Mouse (Mus musculus) left cerebral cortex, postnatal 25 days (tissue): ENCODE measurements around the gene Irf2bp2. TPM values are rescaled to one million over a fixed set of nuclear protein-coding genes. Genes with fewer than 3 reads are reported as not detected.

ENCODE experiments used
- DNase-seq, 2 experiments: peaks; one replicate each; pipeline ENCODE4 v3.0.0; 2022; ENCODE audit warnings: low spot score in 2 of 2, mixed read lengths in 1 of 2
- intact Hi-C: fragments of 180-260 bp; cut with DNase I; formaldehyde crosslinking; loops from one replicate; pipeline ENCODE4 v1.15.1; 2025
- total RNA-seq, 2 experiments: library from RNA; stranded (reverse); gene quantifications; 2 replicates each; pipeline ENCODE4 v1.2.3; 2021

Gene Irf2bp2
- total RNA-seq, 2 experiments from 2014 or later, result 55.5 to 62.7 TPM

DNA sequence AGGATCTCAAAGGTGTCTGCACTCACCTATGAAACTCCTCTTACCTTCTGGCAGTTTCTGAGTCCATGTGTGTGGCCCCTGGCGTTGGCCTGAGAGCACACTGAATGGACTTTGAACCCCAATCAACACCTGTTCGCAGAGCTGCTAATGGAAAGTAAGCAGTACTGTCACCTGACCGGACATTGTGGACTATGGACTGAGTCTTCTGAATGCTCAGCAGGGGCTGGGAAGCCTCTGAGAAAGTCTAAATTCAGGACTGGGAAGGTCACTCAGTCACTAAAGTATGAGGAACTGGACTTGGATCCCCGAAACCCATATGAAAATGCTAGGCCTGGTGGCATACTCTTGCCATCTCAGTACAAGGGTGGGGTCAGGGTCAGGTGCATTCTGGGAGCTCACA is 19.9 kb downstream of the Irf2bp2 start:
- intact Hi-C loops, result no loop called here
- no peak for DNase-seq

DNA sequence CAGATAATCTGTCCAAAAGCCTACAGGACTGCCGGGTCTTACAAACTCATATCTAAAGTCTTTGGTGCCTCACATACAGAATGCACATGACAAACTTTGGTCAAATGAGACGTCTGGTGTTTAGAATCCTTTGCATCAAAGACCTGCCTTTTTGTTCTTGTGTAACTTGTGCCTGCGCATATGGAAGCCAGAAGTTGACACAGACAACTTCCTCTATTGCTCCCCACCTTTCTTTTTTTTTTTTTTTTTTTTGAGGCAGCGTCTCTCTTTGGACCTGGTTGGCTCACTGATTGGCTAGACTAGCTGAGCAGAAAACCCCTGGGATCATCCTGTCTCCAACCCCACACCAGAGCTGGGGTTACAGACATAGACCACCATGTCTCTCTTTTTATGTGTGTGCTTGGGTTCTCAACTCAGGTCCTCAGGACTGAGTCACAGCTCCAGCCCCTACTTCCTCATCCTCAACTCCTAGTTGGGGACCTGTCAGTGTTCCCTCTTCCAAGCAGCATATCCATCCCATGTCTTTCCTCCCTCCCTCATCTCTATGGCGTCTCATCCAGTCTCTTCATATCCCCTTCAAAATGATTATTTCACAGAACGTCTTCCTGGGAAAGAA is 20.6 kb downstream of the Irf2bp2 start:
- DNase-seq, result no peak
- intact Hi-C loops, result no loop called here

DNA sequence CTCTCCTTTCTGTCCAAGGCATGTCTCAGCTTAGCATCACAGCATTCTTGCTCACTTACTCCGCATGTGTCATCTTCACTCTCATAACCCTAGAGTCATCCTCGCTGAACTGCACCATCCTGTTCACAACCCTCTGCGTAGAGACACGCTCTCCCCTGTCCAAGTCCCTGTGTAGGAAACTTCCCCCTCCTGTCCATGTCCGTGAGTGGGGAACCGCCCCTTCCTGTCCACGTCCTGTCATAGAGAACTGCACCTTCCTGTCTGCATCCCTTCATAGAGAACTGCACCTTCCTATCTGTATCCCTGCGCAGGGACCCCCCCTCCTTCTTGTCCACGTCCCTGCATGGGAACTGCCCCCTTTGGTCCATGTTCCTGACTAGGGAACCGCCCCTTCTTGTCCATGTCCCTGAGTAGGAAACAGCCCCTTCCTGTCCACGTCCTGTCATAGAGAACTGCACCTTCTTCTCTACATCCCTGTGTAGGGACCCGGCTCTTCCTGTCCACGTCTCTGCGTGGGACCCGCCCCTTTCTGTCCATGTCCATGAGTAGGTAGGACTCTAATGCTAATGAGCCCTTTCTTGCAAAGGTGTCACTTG is 22.6 kb downstream of the Irf2bp2 start:
- no peak for DNase-seq
- intact Hi-C loops, result no loop called here

DNA sequence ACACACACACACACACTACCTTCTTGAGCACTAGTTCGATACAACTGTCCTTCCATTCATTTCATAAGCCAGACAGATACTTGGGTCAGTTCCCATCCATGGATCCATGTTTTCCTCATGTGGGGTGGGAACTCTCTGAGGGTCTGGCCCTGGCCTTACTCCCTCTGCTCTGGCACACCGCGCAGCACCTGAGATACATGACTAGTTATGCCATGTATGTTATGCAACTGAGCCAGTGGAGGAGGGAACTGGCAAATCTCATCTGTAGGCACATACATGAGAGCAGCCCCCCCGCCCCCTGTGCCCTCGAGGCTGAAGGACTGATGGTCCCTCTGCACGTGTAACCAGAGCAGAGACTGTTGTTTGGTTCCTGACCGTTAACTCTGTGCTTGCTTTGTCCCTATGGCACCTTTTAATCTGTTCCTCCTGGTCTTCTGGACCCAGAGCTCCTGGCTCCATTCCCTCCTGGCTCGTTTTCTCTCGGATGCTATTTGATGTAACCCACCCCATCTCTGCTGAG is 23.2 kb downstream of the Irf2bp2 start:
- intact Hi-C loops, result no loop called here

DNA sequence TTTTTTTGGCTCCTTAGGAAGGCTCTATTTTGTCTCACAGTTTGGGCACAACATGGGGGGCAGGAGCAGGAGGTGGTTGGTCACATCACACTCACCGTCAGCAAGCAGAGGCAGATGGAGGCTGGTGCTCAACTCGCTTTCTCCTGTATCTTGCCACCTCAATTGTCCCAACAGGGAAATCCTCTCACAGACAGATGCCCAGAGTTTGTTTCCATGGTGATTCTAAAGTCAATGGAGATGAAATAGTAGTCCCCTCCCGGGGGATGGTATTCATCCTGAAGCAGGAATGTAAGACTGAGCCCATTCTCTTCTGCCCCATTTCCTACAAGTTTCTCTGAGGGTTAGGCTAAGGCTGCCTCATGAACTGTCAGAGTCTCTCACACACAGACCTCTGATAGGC is 23.7 kb downstream of the Irf2bp2 start:
- DNase-seq, result no peak
- intact Hi-C loops, result no loop called here

More for the DNA sequence above, 23.2 kb downstream of the Irf2bp2 start:
- DNase-seq, result no peak

DNA sequence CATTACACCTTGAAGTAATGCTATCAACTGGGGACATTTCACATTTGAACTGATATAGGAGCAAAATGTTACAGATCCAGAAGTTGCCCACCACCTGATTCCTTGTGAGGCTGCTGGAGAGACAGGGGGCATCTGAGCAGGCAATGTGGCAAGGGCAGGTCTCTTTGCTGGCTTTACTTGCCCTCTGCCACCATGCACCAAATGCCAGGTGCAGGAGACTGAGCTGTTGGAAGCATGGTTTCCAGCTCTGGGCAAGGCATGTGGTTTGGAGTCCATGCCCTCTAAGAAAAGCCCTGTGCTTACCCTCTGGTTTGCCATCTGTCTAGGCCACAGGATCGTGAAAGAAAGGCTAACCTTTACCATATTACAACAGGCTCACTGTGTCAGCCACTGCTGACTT is 24.1 kb downstream of the Irf2bp2 start:
- no peak for DNase-seq
- intact Hi-C loops, result no loop called here

DNA sequence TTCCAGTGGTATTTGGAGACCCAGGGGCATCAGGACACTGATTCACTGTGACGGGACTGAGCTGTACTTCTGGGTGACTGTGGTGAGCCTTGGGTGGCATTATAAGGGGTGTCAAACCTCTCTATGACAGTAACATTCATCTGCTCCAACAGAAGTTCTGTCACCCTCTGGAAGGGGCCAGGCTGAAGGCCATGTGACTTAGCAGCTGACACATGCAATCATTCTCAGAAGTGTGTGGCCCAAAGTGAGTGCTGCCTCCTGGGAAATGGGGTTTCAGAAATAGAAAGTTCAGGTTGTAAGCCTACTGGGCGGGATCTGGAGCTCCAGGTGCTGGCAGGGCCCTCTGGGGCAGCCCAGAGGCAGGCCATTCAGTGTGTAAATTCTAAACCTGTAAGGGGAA is 26.1 kb downstream of the Irf2bp2 start:
- intact Hi-C loops, result no loop called here
- no peak for DNase-seq

DNA sequence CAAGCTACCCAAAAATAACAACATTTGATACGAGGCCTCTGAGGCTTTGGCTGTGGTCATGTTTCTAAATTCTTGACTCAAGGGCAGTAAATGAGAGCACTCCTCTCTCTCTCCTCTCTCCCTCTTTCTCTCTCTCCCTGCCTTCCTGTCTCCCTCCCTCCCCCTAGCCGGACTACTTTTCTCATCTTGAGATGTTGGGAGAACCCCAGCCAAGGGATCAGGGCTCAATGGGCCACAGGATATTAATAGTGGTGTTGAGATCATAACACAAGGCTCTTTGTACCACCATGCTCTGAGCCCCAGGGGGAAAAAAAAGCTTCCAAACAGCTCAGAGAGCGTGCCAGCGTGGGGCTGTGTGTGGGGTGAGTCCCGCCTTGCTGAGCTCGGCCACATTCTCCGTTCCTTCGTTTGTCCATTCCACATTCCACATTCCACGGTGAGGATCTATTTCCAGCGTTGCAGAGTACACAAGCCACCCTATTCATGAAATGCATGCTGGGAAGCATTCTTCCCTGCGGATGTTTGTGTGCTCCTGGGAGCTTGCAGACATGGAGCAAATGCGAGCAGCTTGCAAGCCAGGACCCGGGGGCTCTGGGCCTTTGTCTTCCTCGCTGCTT is 27.2 kb downstream of the Irf2bp2 start:
- intact Hi-C loops, result no loop called here
- DNase-seq, result peak; percentile 56 to 69

DNA sequence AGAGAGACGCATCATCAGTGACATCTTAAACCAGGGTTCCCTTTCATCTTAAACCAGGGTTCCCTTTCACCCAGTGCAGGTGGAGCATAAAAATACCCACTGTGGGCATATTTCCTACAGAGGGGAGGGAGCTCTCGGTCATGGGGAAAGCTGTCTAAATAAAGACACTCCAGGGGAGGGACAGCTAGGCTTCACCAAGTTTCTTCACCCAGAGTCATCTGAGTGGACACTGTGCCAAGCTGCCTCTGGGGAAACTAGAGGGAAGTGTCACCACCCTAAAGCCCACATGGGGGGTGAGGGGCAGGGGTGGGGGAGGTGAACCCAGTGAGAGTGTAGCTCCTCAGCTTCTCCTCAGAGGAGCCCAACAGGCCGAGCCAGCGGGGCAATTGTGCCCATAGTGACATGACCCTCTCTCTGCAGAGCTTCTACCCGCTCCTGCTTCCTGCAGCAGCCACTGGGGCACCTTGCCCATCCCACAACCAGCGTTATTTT is 27.8 kb downstream of the Irf2bp2 start:
- intact Hi-C loops, result no loop called here
- no peak for DNase-seq

DNA sequence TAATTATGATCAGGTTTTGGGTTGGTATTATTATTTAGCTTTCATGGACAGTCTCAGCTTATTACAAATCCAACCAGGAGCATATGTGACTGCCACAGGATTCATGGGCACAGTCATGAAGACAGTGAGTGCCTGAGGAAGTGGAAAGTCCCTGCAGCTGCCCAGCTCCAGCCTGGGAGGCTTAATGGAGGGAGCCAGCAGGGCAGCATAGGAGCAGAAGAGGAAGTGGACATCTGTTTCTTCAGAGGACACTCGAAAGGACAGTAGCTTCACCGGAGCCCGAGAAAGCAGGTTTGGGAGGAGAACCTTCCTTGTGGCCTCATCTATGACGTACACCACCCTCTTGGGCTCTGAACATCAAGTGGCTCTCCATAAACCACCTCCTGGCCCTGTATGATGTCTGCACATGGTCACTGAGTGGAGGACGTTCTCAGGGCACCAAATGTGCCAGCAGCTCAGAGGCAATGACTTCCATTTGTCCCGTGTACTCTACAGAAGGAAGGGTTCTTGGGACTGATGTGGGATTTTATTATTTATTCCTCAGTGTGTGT is 28.5 kb downstream of the Irf2bp2 start:
- intact Hi-C loops, result no loop called here

DNA sequence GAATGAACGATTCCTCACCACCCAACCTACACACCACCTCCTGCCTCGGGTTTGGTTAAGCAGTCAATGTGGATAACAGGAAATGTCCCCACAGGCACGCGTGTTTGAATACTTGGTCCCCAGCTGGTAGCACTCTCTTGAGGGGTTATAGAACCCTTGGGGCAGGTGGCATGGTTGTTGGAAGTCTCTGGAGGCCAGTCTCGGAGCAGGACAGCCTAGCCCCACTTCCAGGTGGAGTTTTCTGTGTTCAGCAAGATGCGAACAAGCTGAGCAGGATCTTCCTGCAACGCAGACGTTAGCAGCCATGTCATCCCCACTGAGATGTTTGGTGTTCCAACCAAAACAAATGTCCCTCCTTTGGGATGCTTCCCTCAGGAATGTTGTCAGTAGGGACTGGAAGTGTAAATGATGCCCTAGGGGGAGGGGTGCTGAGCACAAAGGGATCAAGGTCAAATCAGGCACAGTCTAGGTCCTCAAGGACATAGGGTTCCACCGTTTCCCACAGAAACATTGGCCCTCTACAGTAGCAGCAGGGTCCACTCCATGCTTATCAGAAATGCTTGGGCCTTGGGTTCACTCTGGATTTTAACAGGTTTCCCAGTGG is 29.1 kb downstream of the Irf2bp2 start:
- no peak for DNase-seq
- intact Hi-C loops, result no loop called here

More for the DNA sequence above, 28.5 kb downstream of the Irf2bp2 start:
- no peak for DNase-seq

DNA sequence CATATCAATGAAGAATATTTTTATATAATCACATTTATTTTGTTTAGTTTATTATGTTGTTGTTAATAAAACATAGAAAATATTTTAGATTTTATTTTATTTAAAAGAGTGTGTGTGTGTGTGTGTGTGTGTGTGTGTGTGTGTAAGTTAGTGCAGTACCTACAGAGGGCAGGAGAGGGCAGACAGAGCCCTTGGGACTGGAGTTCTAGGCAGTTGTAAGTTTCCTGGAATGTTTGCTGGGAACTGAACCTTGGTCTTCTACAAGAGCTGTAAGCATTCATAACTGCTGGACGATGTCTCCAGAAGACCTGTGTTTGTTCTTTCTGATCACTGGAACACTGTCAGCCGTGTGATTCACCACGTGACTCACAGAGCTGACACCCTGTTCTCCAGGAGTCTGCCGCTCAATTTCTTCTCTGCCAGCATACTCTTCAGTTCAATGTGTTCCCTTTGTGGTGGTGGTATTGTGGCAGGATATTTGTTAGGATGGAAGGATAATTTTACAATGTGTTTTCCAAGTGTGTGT is 32.4 kb downstream of the Irf2bp2 start:
- no peak for DNase-seq
- intact Hi-C loops, result no loop called here

DNA sequence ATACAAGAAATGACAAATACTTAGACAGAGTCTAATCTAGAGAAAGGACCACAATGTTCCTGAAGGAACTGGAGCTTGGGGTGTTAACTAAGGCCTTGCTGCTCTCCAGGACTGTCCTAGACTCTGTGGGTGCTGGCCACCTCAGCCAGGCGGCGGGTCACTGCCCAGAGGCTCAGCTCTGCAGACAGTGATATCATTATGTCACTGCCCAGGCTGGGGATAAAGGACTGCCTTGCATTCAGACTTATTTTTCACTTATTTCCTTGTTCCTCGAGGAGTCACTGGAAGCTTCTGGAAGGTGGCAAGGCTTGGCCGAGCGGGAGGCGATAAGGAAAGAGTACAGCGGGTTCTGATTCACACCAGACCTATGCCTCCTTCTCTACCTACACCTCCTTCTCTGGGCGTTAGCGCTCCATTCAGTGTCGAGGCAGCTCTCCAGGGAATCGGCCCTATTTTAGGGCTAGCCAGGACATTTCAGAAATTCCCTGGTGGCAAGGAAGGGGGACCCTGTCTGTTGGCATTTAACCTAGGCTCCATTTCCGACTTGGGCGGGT is 35.3 kb downstream of the Irf2bp2 start:
- intact Hi-C loops, result no loop called here
- no peak for DNase-seq

DNA sequence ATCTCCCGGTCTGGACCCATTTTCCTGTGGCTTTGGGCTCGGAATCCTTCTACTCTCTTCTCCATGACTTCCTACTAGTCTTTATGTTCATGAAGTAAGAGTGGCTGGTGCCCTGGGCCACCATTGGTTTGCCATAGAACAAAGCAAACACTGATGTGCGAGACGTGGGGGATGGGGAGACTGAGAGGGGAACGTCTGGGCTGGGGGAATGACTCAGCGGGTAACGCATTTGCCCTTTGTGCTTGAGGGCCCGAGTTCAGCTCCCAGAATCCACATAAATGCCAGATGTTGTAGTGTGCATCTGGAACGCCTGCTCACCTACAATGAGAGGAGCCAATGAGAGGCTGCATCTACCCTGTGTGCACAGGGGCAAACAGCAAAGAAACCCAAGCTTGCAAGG is 36.4 kb downstream of the Irf2bp2 start:
- intact Hi-C loops, result no loop called here
- DNase-seq, result no peak

DNA sequence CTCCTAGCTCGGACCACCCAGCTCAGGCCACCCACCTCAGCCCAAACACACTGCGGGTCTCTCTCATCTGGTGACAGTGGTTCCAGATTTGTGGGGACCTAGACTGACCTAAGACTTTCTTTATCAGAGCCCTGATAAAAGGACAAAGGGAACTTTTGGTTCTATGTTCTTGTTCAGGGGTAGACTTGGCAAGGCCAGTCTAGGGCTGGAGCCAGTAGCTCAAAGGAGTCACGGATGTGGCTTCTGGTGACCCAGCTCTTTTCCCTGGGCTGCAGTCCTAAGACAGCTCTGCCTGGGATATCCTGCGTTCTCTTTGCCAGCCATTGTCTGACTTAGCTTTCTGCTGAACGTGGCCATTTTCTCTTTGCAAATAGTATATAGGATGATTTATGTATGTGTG is 37.1 kb downstream of the Irf2bp2 start:
- intact Hi-C loops, result no loop called here
- DNase-seq, result no peak

DNA sequence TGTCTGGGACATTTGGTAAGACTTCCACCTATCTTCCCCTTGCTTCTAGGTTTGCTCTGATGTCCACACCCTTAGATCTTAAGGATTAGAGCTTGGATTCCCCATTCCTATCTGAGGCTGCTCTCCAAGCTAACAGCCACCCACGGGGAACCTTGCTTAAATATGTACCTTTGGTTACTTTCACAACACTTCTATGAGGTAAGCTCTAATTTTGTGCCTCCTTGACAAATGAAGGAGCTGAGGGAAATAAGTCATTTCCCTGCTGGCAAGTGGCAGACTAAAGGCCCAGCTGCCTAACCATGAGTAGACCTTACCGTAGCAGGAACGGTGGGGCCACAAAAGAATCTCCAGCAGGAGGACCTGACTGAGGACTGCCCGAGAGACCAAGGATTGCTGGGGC is 39.0 kb downstream of the Irf2bp2 start:
- intact Hi-C loops, result no loop called here

DNA sequence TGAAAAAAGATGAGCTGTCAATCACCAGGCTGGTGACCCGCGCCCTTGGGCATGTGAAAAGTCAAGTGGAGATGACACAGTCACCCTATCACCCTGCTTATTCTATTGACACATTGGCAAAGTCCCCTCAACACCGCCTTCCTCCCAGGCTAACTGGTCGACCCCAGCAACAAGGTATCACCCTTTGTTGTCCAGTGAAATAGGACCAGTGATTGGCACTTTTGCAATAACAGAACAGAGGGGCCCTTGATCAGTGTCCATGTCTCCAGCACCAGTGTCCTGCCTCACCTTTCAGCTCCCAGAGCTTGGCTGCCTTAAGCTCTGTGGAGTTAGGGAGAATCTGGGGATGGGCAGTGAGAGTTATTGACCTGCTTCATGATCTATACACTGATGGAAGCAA is 41.9 kb downstream of the Irf2bp2 start:
- DNase-seq, result no peak
- intact Hi-C loops, result no loop called here

More for the DNA sequence above, 39.0 kb downstream of the Irf2bp2 start:
- DNase-seq, result no peak

DNA sequence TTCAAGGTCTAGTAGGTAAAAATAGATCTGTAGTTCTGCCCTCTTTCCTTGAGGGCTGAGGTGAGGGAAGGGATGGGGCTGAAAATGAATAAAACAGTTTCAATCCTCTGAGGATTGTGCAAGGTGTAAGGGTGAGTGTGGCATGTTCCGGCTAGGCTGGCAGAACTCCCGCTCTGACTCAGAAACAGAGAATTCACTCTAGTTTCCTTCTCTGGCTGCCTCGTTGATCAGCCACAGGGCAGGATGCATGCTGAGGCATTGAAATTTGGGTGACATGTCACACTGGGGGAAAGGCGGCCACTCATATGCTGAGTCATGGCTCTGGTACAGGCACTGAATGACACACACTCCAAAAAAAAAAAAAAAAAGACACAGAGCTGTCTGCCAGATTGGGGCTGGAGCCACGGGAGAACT is 42.8 kb downstream of the Irf2bp2 start:
- DNase-seq, result peak in 1 of 2 experiments; percentile 62
- intact Hi-C loops, result no loop called here

DNA sequence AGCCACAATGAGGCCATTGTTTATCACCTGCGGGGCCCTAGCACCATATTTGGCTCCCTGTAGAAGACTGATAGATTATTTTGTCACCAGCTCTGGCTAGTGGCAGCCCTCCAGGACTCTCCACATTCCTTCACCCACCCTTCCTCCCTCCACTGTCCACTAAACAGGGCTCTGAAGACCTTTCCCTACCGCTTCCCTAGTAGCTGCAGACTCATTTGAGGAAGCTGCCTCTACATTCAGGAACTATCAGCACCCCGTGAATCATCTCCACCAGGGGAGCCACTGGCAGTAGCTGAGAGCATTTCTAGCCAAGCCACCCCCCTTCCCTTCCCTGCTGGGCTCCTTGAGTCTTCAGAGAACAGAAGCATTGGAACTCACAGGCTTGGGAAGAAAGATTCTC is 45.9 kb downstream of the Irf2bp2 start:
- DNase-seq, result peak in 1 of 2 experiments; percentile 79

DNA sequence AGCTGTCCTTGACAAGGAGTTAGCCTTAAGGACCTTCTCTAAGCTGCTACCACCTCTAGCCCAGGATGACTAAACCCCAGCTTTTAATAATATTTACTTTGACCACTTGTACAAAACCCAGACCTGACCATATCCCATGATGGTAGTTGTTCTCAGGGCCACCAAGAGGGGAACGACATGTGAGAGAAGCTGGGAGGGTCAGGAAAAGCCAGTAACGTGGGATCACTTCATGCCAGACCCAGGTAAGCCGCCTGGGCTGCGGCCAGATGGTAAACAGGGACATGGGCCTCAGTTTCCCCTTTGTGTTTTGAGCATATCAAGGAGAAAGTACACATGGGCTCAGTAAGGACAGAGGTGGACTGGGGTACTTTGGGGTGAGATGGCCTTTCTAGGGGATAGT is 46.4 kb downstream of the Irf2bp2 start:
- no peak for DNase-seq
- intact Hi-C loops, result no loop called here

More for the DNA sequence above, 45.9 kb downstream of the Irf2bp2 start:
- intact Hi-C loops, result no loop called here
